Mouse (Mus musculus) spleen, adult 18-20 months (tissue): ENCODE measurements around the gene Aim2.
"Not testable (repeated sequence)": the region's sequence is repeated elsewhere in the genome, so short reads cannot be mapped to it uniquely, and the experiment has no call there.

ENCODE experiments used
- DNase-seq, 2 experiments: peaks; one replicate each; pipeline ENCODE4 v3.0.0; 2022; ENCODE audit warnings: mixed read lengths in 2 of 2

Aim2 gene

GRCm38 (mm10) chr1:173350372-173350957 is at the start of gene Aim2:
Aim2 (plus strand) TSS chr1:173350879.
- DNase-seq = no peak

- not testable (repeated sequence) for DNase-seq
Measured at GRCm38 (mm10) chr1:173302795-173303194, 47.9 kb upstream of the Aim2 start.

- not testable (repeated sequence) for DNase-seq
Measured at GRCm38 (mm10) chr1:173313535-173314050, 37.1 kb upstream of the Aim2 start.

- no peak for DNase-seq
Measured at GRCm38 (mm10) chr1:173315725-173316124, 35.0 kb upstream of the Aim2 start.

GRCm38 (mm10) chr1:173317925-173318477 is 32.7 kb upstream of the Aim2 start:
- DNase-seq = no peak

- no peak for DNase-seq
Measured at GRCm38 (mm10) chr1:173321593-173322248, 29.0 kb upstream of the Aim2 start.

- DNase-seq = no peak
Measured at GRCm38 (mm10) chr1:173322249-173322627, 28.4 kb upstream of the Aim2 start.

- DNase-seq = peak in 1 of 2 experiments; percentile 36
Measured at GRCm38 (mm10) chr1:173323839-173324585, 26.7 kb upstream of the Aim2 start.

- DNase-seq = no peak
Measured at GRCm38 (mm10) chr1:173324961-173325360, 25.7 kb upstream of the Aim2 start.

GRCm38 (mm10) chr1:173325395-173325794 is 25.3 kb upstream of the Aim2 start:
- DNase-seq = no peak

GRCm38 (mm10) chr1:173326552-173326951 is 24.1 kb upstream of the Aim2 start:
- DNase-seq = no peak

GRCm38 (mm10) chr1:173328446-173328845 is 22.2 kb upstream of the Aim2 start:
- no peak for DNase-seq

- no peak for DNase-seq
Measured at GRCm38 (mm10) chr1:173329185-173329584, 21.5 kb upstream of the Aim2 start.

GRCm38 (mm10) chr1:173329743-173330142 is 20.9 kb upstream of the Aim2 start:
- DNase-seq = no peak

GRCm38 (mm10) chr1:173332418-173332817 is 18.3 kb upstream of the Aim2 start:
- DNase-seq = no peak

- DNase-seq = no peak
Measured at GRCm38 (mm10) chr1:173333312-173334253, 17.1 kb upstream of the Aim2 start, which contains the start of gene Ackr1. Ackr1 (minus strand) TSS chr1:173333750.

GRCm38 (mm10) chr1:173335903-173336302 is 14.8 kb upstream of the Aim2 start:
- no peak for DNase-seq

GRCm38 (mm10) chr1:173337008-173337407 is 13.7 kb upstream of the Aim2 start:
- no peak for DNase-seq

- DNase-seq = peak in 1 of 2 experiments; percentile 66
Measured at GRCm38 (mm10) chr1:173339543-173339942, 11.1 kb upstream of the Aim2 start.

- DNase-seq = no peak
Measured at GRCm38 (mm10) chr1:173342425-173342824, 8.3 kb upstream of the Aim2 start.

- no peak for DNase-seq
Measured at GRCm38 (mm10) chr1:173343934-173344333, 6.7 kb upstream of the Aim2 start.

GRCm38 (mm10) chr1:173345112-173345511 is 5.6 kb upstream of the Aim2 start:
- no peak for DNase-seq
